Mouse (Mus musculus) bone marrow macrophage, adult 2 months (primary cell): ENCODE measurements around the gene Agk.

Experiments
- CTCF ChIP-seq: IDR thresholded peaks from 2 replicates; pipeline ENCODE4 v1.5.1; 2012; ENCODE audit warnings: low read depth, mild to moderate bottlenecking, low read length, moderate library complexity
- POLR2A ChIP-seq: IDR thresholded peaks from 2 replicates; pipeline ENCODE4 v1.6.1; 2012; ENCODE audit warnings: mild to moderate bottlenecking, low read depth, low read length, borderline replicate concordance

DNA sequence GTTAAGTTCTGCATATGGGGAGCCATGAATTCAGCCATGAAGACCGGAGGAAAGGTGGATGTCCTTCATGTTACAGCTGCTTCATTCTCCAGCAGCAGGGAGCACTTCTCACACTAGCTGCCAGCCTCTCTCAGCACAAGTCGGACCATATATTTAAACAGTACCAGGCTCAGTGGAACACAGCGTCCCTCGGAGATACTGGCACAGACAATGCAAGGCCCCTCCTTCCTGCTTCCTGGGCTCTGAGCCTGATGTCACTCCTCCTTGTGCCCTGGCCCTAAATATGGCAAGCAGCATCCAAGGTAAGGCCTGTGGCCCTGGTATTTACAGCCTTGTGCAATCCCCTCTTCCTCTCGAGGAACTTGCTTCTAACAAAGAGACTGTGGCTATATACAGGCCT lies 90.8 kb downstream of the Agk start:
- TF ChIP-seq CTCF (no peak), POLR2A (no peak)
